Mouse (Mus musculus) ES-E14 (cell line): ENCODE measurements around the gene Mpp1.

Source experiments
- HCFC1 ChIP-seq: IDR thresholded peaks from 2 replicates; pipeline ENCODE4 v1.6.1; 2012; ENCODE audit warnings: low read length, inconsistent platforms, borderline replicate concordance; ENCODE audit not compliant: insufficient read depth
- ZC3H11A ChIP-seq: IDR thresholded peaks from 2 replicates; pipeline ENCODE4 v1.6.1; 2012; ENCODE audit warnings: low read depth, mild to moderate bottlenecking, inconsistent platforms, low read length, borderline replicate concordance

- TF ChIP-seq HCFC1 (no peak), ZC3H11A (no peak)
Observed at GRCm38 (mm10) chrX:75115550-75115949, 15.3 kb downstream of the Mpp1 start.
